ENCODE assay signal across 13 mouse cellular contexts in the genomic region with DNA sequence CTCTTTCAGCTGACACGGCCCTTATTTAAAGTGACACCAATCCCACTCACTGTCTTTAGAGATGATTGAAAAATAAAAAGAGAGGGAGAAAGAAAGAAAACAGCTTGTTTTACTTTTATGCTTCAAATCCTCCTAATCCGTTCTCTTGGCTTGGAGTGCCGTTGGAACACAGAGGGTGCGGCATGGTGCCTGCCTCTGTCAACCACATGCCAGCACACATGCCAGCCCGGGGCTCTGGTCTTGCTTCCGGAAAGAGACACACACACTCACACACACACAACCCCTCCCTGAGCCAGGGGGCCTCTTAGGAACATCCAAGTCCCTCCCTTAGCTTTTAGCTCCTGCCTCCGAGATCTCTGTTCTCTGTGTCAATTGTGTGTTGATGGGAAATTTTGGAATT.
"Had no signal": no experiment of that assay in that cellular context is flagged by ENCODE, and none has a peak within 500 bp of the region (broad histone marks: within the 10 kb centered on the region; RNA-seq: fewer than 3 reads in every experiment).

No protein-coding gene starts in this region.

- H3K27me3 ChIP-seq: limb, embryonic 15.5 days; liver, embryonic 12.5 days; megakaryocyte, embryonic 14.5 days had no signal

- ATAC-seq: liver, embryonic 12.5 days; midbrain, embryonic 16.5 days had no signal

- H3K9me3 ChIP-seq: limb, embryonic 15.5 days; liver, embryonic 12.5 days had no signal

- H3K4me2 ChIP-seq: limb, embryonic 15.5 days; liver, embryonic 12.5 days; lung, embryonic 14.5 days; midbrain, embryonic 11.5 days had no signal

- H3K36me3 ChIP-seq: limb, embryonic 15.5 days; liver, embryonic 12.5 days had no signal

- H3K27ac ChIP-seq: layer of hippocampus, adult 2 months; limb, embryonic 15.5 days; liver, embryonic 12.5 days; macrophage; stomach, postnatal 0 days had no signal

- DNase-seq: kidney, postnatal 10 days; kidney, postnatal 4 days; lung, embryonic 14.5 days; lung, postnatal 10 days; right cerebral cortex, postnatal 14 days had no signal

- H3K4me1 ChIP-seq: limb, embryonic 15.5 days; liver, embryonic 12.5 days; megakaryocyte, embryonic 14.5 days had no signal

- H3K4me3 ChIP-seq: layer of hippocampus, adult 2 months; limb, embryonic 15.5 days; liver, embryonic 12.5 days had no signal

- H3K9ac ChIP-seq: limb, embryonic 15.5 days; liver, embryonic 12.5 days; lung, embryonic 14.5 days had no signal
